ENCODE assay signal across 13 mouse cellular contexts in genomic region chr10:92934506-92934905, GRCm38 (mm10).
DNase-seq lines count a peak whose midpoint lies in the region; ATAC-seq and TF ChIP-seq lines count a peak whose summit lies in the region.
"Had no signal": no experiment of that assay in that cellular context is flagged by ENCODE, and none has a peak within 500 bp of the region (broad histone marks: within the 10 kb centered on the region; RNA-seq: fewer than 3 reads in every experiment).

No protein-coding gene starts in this region.

- intact Hi-C loops in heart, postnatal 14 days (cut with DNase I) = no loop called here

- no peak for TF ChIP-seq CTCF in heart, postnatal 0 days (IDR thresholded peaks at IDR 0.05; ENCODE audit: low read depth)

- H3K4me1 ChIP-seq in heart, postnatal 0 days (ENCODE audit: control insufficient read depth, insufficient read depth) = peaks cover 4% of the 10 kb centered on the region; the same call in 1 of the 2 replicates

- H3K27ac ChIP-seq in heart, postnatal 0 days (ENCODE audit: low read depth) = no peak overlapping the region

- DNase-seq in embryo, embryonic 10.5 days (ENCODE audit: low spot score) = peak; percentile 20
- no peak for DNase-seq in embryo, embryonic 10 days (ENCODE audit: low spot score)
- peak; percentile 56 for DNase-seq in heart, postnatal 0 days (ENCODE audit: low spot score)
- no peak for DNase-seq in heart, postnatal 14 days
- peak; percentile 6 to 20 for DNase-seq in right cerebral cortex, adult 2 months (ENCODE audit: low spot score in 2 of 2)
- DNase-seq in right cerebral cortex, postnatal 25 days = no peak
- peak; percentile 20 for DNase-seq in mesoderm, embryonic 11.5 days (ENCODE audit: low read depth, low spot score)
- no peak for DNase-seq in lung, postnatal 4 days
- DNase-seq: cerebellum, adult 2 months; kidney, adult 11 months; liver, postnatal 0 days; thymus, adult 2 months had no signal

- no peak overlapping the region for H3K9ac ChIP-seq in heart, postnatal 0 days (replicated peaks; ENCODE audit: low read depth, low read length)
- H3K9ac ChIP-seq: liver, postnatal 0 days had no signal

- peak; percentile 60 for ATAC-seq in heart, postnatal 0 days (ENCODE audit: insufficient read depth, low read depth)
- ATAC-seq: liver, postnatal 0 days had no signal

- H3K4me3 ChIP-seq in heart, postnatal 0 days (ENCODE audit: low read depth, low read length) = no peak overlapping the region
- H3K4me3 ChIP-seq: erythroblast, embryonic 14.5 days had no signal

- H3K27me3 ChIP-seq in heart, postnatal 0 days (ENCODE audit: control insufficient read depth, insufficient read depth, low read length) = no peaks in the 10 kb centered on the region

- H3K9me3 ChIP-seq in heart, postnatal 0 days (replicated peaks; ENCODE audit: control insufficient read depth, low read length) = no peaks in the 10 kb centered on the region

- H3K4me2 ChIP-seq in heart, postnatal 0 days (ENCODE audit: low read depth, low read length) = no peak overlapping the region

- no peak for TF ChIP-seq EP300 in heart, postnatal 0 days (IDR thresholded peaks at IDR 0.05; ENCODE audit: low read depth)

- WGBS in heart, postnatal 0 days = 11% methylated on average over 5 of the region's 5 CpGs

- no peaks in the 10 kb centered on the region for H3K36me3 ChIP-seq in heart, postnatal 0 days (replicated peaks; ENCODE audit: control insufficient read depth, insufficient read depth, low read length)

Comparison
In these comparisons a context has a peak if more than half of its experiments do, and no peak if none do; other contexts are left out.
1. DNase-seq: peak in embryo, embryonic 10.5 days (single experiment), heart, postnatal 0 days (single experiment), right cerebral cortex, adult 2 months (2 of 2) and mesoderm, embryonic 11.5 days (single experiment); none in embryo, embryonic 10 days (single experiment), heart, postnatal 14 days (0 of 2), right cerebral cortex, postnatal 25 days (single experiment) and lung, postnatal 4 days (0 of 2).